Mouse (Mus musculus) brain, embryonic 14.5 days (tissue): ENCODE results near the gene Hsdl1. TPM values are rescaled to one million over a fixed set of nuclear protein-coding genes. Genes with fewer than 3 reads are reported as not detected.
A peak's percentile ranks its signal among the peaks of the same experiment; 100 is the strongest.

ENCODE experiments used
- DNase-seq: peaks from one replicate; pipeline ENCODE4 v3.0.0-alpha.2; 2011; ENCODE audit warnings: low read depth
- CTCF ChIP-seq: fragments of 200-500 bp; IDR thresholded peaks from 2 replicates; pipeline ENCODE4 v1.5.1; 2012; ENCODE audit warnings: inconsistent platforms, mild to moderate bottlenecking, moderate library complexity, borderline replicate concordance; ENCODE audit not compliant: insufficient read depth, insufficient read length; ENCODE audit errors: extremely low read depth
- POLR2A ChIP-seq: fragments of 200-500 bp; IDR thresholded peaks from 2 replicates; pipeline ENCODE4 v1.6.1; 2012; ENCODE audit warnings: mild to moderate bottlenecking, inconsistent platforms, borderline replicate concordance; ENCODE audit not compliant: poor library complexity, insufficient read depth, insufficient read length, severe bottlenecking; ENCODE audit errors: extremely low read depth
- polyA plus RNA-seq: library from polyadenylated mRNA; depleted of rRNA; stranded (reverse); fragments of >200 nt; gene quantifications from 2 replicates; pipeline ENCODE4 v1.2.3, GENCODE M21; 2012

Gene Hsdl1
- polyA plus RNA-seq, 1 experiment, result 101 TPM

- TF ChIP-seq POLR2A, result no peak
- TF ChIP-seq CTCF, result no peak
- DNase-seq, result peak; percentile 13
Observed at GRCm38 (mm10) chr8:119606224-119606623, 31.2 kb upstream of the Hsdl1 start.

GRCm38 (mm10) chr8:119604996-119605395, 30.0 kb upstream of the Hsdl1 start, which contains the start of gene Taf1c:
Taf1c (minus strand) TSS chr8:119605222.
- DNase-seq, result peak; percentile 96
- TF ChIP-seq POLR2A (peak; percentile 21; the same call in 1 of the 2 replicates), CTCF (peak; percentile 89)

- TF ChIP-seq CTCF, result no peak
- no peak for DNase-seq
Observed at GRCm38 (mm10) chr8:119604398-119604803, 29.4 kb upstream of the Hsdl1 start.

GRCm38 (mm10) chr8:119603771-119604170, 28.8 kb upstream of the Hsdl1 start:
- DNase-seq, result no peak

GRCm38 (mm10) chr8:119591456-119591855, 16.5 kb upstream of the Hsdl1 start:
- DNase-seq, result no peak
- TF ChIP-seq CTCF, result no peak
- TF ChIP-seq POLR2A, result no peak

More at GRCm38 (mm10) chr8:119603771-119604170, 28.8 kb upstream of the Hsdl1 start:
- TF ChIP-seq CTCF, result no peak
- no peak for TF ChIP-seq POLR2A

GRCm38 (mm10) chr8:119590348-119590747, 15.4 kb upstream of the Hsdl1 start:
- DNase-seq, result no peak
- TF ChIP-seq CTCF (no peak), POLR2A (no peak)

- peak; percentile 19 for DNase-seq
- TF ChIP-seq POLR2A (no peak), CTCF (no peak)
Observed at GRCm38 (mm10) chr8:119588844-119589243, 13.9 kb upstream of the Hsdl1 start.

- TF ChIP-seq POLR2A (no peak), CTCF (no peak)
Observed at GRCm38 (mm10) chr8:119588321-119588720, 13.3 kb upstream of the Hsdl1 start.

GRCm38 (mm10) chr8:119585901-119586300, 10.9 kb upstream of the Hsdl1 start:
- no peak for TF ChIP-seq CTCF
- TF ChIP-seq POLR2A, result no peak
- no peak for DNase-seq

More at GRCm38 (mm10) chr8:119588321-119588720, 13.3 kb upstream of the Hsdl1 start:
- no peak for DNase-seq

GRCm38 (mm10) chr8:119580441-119581161, 5.6 kb upstream of the Hsdl1 start:
- no peak for TF ChIP-seq CTCF
- no peak for TF ChIP-seq POLR2A

GRCm38 (mm10) chr8:119579096-119579495, 4.1 kb upstream of the Hsdl1 start:
- no peak for TF ChIP-seq CTCF
- no peak for TF ChIP-seq POLR2A
- DNase-seq, result no peak

More at GRCm38 (mm10) chr8:119580441-119581161, 5.6 kb upstream of the Hsdl1 start:
- no peak for DNase-seq

- no peak for DNase-seq
- TF ChIP-seq CTCF (no peak), POLR2A (no peak)
Observed at GRCm38 (mm10) chr8:119575366-119575726, 363 bp upstream of the Hsdl1 start.
